Mouse (Mus musculus): ENCODE measurements around the gene Optc. TPM values are rescaled to one million over a fixed set of nuclear protein-coding genes. Genes with fewer than 3 reads are reported as not detected.

Optc gene
- polyA plus RNA-seq, 1 experiment, result 9.0 TPM

DNA sequence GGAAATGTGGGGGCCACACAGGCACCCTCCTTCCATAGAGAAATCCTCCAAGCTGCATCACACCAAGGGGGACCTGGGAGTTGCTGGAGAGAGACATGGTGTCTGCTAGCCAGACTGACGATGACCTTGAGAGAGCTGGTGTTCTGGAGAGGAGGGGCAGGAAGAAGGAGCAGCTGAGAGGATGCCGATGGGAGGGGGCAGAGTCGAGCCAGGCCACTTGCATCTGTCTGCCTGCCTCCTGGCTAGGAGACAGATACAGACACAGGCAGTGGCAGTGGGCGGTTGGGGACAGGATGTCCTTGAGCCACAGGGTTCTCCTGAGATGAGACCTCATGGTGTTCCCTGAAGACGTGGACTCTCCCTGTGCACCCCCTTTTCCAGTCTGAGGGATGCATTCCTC lies 16.3 kb downstream of the Optc start:
- DNase-seq (ENCODE audit: low read depth), result peak; percentile 46
- TF ChIP-seq POLR2A (IDR thresholded peaks at IDR 0.05; ENCODE audit: borderline replicate concordance, extremely low read depth, insufficient read depth, insufficient read length, poor library complexity, severe bottlenecking), result no peak
- no peak for TF ChIP-seq CTCF (IDR thresholded peaks at IDR 0.05; ENCODE audit: borderline replicate concordance, extremely low read depth, insufficient read depth, insufficient read length)

DNA sequence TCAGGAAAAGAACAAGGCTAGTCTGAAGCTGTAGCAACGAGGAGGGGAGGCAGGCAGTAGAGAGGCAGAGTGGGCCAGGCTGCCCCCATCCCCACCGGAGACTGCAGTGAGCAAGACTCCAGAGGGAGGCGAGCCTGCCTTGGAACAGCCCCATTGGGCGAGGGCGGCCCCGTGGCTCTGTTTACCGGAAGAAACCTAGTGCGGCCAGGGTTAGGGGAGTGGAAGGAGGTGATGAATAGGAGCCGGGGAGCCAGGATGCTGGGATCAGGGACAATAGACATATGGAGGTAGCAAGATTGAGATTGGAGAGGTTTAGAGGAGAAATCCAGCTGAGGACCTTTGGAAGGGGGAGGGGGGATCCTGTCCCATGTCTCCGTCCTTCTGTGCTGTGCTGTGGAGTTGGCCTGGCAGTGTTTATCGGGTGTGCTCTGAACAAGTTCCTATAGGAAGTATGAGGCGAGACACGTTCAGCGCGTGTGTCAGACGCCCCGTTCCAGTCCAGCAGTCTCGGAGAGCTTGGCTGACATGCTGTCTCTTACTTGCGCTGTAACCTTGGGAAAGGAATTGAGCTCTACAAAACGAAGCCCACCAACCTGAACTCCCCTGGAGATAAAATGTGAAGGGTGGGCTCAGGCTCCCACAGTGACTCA lies 17.7 kb downstream of the Optc start:
- TF ChIP-seq POLR2A (IDR thresholded peaks at IDR 0.05; ENCODE audit: borderline replicate concordance, extremely low read depth, insufficient read depth, insufficient read length, poor library complexity, severe bottlenecking) (no peak), CTCF (IDR thresholded peaks at IDR 0.05; ENCODE audit: borderline replicate concordance, extremely low read depth, insufficient read depth, insufficient read length) (no peak)
- peak; percentile 49 for DNase-seq (ENCODE audit: low read depth)

DNA sequence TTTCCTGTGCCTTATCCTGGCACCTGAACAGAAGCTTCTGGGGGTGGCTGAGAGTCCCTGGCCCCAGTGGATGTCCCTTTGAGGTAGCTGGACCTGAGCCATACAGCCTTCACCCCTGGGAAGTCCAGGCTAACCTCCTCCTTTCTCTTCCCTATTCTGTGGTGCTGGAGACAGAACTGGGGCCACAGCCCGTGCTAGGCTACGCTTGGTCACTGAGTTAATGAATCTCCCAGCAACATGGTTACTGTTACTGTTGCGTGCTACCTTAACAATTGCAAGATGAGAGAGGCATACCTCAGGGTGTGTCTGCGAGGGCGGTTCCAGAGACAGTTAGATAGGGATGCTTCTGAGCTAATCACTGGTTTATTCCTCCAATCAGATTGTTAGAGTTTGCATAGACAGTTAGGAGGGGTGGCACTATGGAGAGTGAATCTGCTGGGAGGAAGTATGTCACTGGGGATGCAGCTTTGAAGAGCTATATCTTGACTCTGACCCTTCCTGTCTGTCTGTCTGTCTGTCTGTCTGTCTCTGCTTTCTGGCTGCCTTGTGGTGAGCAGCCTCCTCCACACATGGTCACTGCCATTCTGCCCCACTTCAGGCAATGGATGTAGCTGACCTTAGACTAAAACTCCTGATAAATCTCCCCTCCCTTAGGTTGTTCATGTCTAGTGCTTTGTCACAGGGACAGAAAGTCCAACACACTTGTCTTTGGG lies 20.1 kb downstream of the Optc start:
- DNase-seq (ENCODE audit: low read depth), result no peak
- TF ChIP-seq CTCF (IDR thresholded peaks at IDR 0.05; ENCODE audit: borderline replicate concordance, extremely low read depth, insufficient read depth, insufficient read length) (no peak), POLR2A (IDR thresholded peaks at IDR 0.05; ENCODE audit: borderline replicate concordance, extremely low read depth, insufficient read depth, insufficient read length, poor library complexity, severe bottlenecking) (no peak)

DNA sequence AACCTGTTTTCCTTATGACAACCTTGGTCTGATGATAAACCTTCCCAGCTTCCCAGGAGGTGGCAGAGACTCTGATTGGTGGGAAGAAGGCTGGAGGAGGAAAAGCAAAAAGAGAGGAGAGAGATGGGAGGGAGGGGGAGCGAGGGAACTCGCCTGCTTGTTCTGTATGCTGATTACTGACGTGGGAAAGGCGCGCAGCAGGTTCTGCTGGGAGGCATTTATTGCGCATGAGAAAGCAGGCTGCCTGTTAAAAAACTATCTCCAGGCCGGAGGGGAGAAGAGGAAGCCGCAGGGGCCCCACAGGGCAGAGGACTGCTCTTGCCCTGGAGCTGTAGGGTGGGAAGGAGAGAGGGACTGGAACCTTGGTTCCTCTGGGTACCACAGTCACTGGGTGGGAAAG lies 20.8 kb downstream of the Optc start:
- peak; percentile 90 for DNase-seq (ENCODE audit: low read depth)
- no peak for TF ChIP-seq CTCF (IDR thresholded peaks at IDR 0.05; ENCODE audit: borderline replicate concordance, extremely low read depth, insufficient read depth, insufficient read length)
- TF ChIP-seq POLR2A (IDR thresholded peaks at IDR 0.05; ENCODE audit: borderline replicate concordance, extremely low read depth, insufficient read depth, insufficient read length, poor library complexity, severe bottlenecking), result no peak

DNA sequence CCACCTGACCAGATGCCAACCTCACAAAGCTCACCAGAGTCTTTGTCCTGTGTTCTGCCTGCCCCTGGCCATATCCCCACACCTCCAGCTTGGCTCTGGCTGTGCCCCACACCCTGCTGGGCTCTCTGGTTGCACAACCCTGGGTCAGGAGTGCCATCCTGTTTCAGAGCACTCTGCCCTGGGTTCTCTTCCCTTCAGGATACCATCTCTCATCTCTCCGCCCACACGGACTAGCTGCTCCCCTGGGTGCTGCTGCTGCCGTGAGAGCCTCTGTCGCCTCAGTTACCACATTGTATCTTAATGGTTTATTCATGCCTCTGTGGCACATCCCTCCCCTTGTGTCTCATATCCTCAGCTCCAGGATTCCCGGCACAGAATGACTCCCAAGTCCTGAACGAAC lies 21.4 kb downstream of the Optc start:
- peak; percentile 47 for DNase-seq (ENCODE audit: low read depth)
- TF ChIP-seq POLR2A (IDR thresholded peaks at IDR 0.05; ENCODE audit: borderline replicate concordance, extremely low read depth, insufficient read depth, insufficient read length, poor library complexity, severe bottlenecking), result no peak
- no peak for TF ChIP-seq CTCF (IDR thresholded peaks at IDR 0.05; ENCODE audit: borderline replicate concordance, extremely low read depth, insufficient read depth, insufficient read length)

DNA sequence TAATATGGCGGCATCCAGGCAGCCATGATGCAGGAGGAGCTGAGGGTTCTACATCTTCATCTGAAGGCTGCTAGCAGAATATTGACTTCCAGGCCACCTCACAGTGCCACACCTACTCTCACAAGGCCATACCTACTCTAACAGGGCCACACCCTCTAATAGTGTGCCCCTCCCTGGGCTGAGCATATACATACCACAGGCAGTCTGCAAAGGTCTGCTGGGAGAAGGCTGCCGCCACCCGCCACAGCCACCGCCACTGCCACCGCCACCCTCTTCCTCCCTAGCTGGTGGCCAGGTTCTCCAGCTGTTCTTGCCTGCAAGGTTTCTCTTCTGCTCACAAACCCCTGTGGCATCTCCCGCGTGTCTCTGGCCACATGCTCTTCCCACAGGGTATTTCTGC lies 22.0 kb downstream of the Optc start:
- TF ChIP-seq POLR2A (IDR thresholded peaks at IDR 0.05; ENCODE audit: borderline replicate concordance, extremely low read depth, insufficient read depth, insufficient read length, poor library complexity, severe bottlenecking) (no peak), CTCF (IDR thresholded peaks at IDR 0.05; ENCODE audit: borderline replicate concordance, extremely low read depth, insufficient read depth, insufficient read length) (no peak)
- no peak for DNase-seq (ENCODE audit: low read depth)

DNA sequence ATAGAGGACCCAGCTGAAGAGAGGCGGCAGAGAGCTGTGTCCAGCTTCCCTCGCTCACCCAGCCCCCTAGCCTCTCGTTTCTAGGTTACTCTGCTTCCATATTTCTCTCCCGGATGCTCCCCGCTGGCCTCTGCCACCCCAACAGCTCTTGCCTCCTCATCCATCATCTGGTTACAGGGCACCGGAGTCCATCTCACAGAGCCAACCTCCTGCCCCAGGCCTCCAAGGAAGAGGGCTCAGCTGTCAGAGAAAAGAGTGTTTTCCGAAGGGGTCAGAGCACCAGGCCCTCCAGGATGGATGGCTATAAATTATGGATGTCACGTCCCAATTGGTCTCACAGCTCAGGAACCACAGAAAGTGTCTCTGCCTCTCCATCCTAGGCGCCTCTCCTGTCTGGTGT lies 23.1 kb downstream of the Optc start:
- TF ChIP-seq CTCF (IDR thresholded peaks at IDR 0.05; ENCODE audit: borderline replicate concordance, extremely low read depth, insufficient read depth, insufficient read length) (no peak), POLR2A (IDR thresholded peaks at IDR 0.05; ENCODE audit: borderline replicate concordance, extremely low read depth, insufficient read depth, insufficient read length, poor library complexity, severe bottlenecking) (no peak)
- DNase-seq (ENCODE audit: low read depth), result no peak

DNA sequence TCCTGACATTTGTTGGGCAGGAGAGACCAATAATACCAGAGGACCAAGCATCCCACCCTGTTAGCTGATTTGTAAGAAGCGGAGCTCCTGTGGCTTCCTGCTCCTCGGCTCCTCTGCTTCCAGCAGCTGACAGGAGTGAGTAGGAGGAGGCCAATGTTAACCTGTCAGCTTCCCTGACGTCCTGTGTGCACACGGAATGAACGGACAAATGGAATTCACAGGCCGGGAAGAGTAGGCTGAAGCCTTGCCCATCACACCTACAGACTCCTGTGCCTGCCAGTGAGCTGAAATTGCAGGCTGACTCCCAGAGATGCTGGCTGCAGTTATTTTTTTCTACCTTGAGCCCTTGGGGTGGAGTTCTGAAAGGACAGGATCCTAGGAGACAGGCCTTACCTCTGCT lies 23.7 kb downstream of the Optc start:
- TF ChIP-seq CTCF (IDR thresholded peaks at IDR 0.05; ENCODE audit: borderline replicate concordance, extremely low read depth, insufficient read depth, insufficient read length) (no peak), POLR2A (IDR thresholded peaks at IDR 0.05; ENCODE audit: borderline replicate concordance, extremely low read depth, insufficient read depth, insufficient read length, poor library complexity, severe bottlenecking) (no peak)
- DNase-seq (ENCODE audit: low read depth), result no peak

DNA sequence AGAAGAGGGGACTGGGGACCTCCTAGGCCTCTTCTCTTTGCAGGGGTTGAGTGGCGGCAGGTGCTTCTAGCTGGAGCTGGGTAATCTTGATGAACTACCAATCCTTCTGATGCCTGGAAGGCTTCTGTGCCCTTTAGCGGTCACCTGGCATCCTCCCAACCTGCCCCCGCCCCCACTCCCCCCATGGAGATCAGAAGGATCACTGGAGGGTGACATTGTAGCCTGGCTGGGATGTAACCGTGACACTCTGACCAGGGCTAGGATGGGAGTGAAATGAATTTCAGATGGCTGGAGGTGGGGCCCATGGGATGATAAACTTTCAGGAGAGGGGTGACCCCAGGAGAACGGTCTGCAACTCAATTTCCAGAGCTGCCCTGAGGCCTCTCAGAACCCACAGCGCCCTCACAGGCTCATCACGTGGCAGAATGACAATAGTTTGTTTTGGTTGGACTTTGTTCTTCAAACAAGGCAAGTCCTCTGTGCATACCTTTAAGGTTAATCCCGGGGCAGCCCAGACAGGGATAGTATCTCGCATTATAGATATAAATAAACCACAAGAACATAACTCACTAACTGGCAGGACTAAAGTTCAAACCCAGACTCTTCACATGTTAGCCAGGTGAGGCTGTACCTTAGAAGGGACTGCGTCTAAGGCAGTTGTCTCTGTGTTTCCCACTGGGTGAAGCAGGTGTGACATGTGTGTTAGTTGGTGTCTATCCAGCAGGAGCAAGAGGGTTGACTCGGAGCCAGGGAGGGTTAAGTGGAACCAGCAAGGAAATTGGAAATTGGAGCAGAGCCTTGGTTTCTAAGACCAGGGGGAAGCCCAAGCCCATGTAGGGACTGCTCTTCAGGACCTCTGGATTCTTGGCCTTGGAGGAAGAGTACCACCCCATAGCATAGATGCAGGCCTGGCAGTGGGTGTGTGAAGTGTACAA lies 25.2 kb downstream of the Optc start:
- DNase-seq (ENCODE audit: low read depth), result no peak
- TF ChIP-seq CTCF (IDR thresholded peaks at IDR 0.05; ENCODE audit: borderline replicate concordance, extremely low read depth, insufficient read depth, insufficient read length) (no peak), POLR2A (IDR thresholded peaks at IDR 0.05; ENCODE audit: borderline replicate concordance, extremely low read depth, insufficient read depth, insufficient read length, poor library complexity, severe bottlenecking) (no peak)

DNA sequence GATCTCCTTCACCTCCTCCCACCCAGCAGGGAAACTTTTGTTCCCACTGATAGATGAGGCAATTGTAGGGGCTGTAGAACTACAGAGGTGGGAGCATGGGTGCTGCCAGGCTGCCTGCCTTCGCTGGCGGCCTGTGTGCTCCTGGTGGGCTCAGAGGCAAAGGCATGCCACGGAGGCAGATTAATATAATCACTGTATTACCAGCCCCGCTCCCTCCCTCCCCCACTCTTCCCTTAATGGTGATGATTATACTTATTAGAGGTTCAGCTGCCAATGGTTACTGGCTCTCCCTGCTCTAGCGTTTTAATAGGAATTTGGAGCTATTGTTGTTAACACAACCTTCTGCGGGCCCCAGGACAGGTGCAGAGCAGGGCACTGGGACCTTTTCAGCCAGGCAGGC lies 26.0 kb downstream of the Optc start:
- peak; percentile 64 for DNase-seq (ENCODE audit: low read depth)
- TF ChIP-seq POLR2A (IDR thresholded peaks at IDR 0.05; ENCODE audit: borderline replicate concordance, extremely low read depth, insufficient read depth, insufficient read length, poor library complexity, severe bottlenecking), result no peak
- TF ChIP-seq CTCF (IDR thresholded peaks at IDR 0.05; ENCODE audit: borderline replicate concordance, extremely low read depth, insufficient read depth, insufficient read length), result no peak

DNA sequence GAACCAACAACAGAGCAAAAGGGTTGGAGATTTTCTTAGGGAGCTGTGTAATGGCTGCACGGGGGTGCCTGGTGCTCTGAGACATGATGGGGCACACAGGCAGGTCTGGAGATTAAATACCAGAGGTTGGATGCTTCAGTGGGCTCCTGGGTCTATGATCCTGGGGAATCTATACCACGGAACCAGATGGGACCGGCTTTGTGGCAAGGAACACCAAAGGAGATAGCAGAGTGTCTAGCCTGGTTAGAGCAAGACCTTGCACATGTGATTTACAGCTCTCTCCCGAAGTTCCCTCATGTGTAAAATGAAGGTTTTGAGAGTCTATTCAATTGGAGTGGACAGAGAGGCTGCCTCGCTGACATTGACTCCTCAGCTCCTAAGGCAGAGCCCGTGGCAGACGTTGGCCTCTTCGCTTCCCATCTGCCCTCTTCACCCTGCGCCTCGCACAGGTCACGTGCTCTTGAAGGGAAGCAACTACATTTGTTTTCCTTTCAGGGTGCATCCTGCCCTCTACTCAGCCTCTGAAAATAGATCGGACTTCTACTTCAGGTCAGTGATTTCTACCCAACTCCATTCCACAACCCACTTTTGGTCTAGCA lies 28.9 kb downstream of the Optc start:
- no peak for DNase-seq (ENCODE audit: low read depth)
- TF ChIP-seq CTCF (IDR thresholded peaks at IDR 0.05; ENCODE audit: borderline replicate concordance, extremely low read depth, insufficient read depth, insufficient read length) (no peak), POLR2A (IDR thresholded peaks at IDR 0.05; ENCODE audit: borderline replicate concordance, extremely low read depth, insufficient read depth, insufficient read length, poor library complexity, severe bottlenecking) (no peak)

Measured in brain, embryonic 14.5 days (tissue).